Mouse (Mus musculus): ENCODE data around the gene Plk1.

GRCm38 (mm10) chr7:122206121-122206520, 46.9 kb downstream of the Plk1 start:
- TF ChIP-seq GATA1 (IDR thresholded peaks at IDR 0.05; ENCODE audit: borderline replicate concordance, low read length): no peak
- TF ChIP-seq FLI1 (IDR thresholded peaks at IDR 0.05; ENCODE audit: low read length): no peak
